Mouse (Mus musculus) cerebellum, postnatal 36 days (tissue): ENCODE data around the gene Cep104.

ENCODE experiments used
- DNase-seq, 2 experiments: peaks; one replicate each; pipeline ENCODE4 v3.0.0; 2021 to 2022; ENCODE audit warnings: mixed read lengths in 2 of 2

The Cep104 gene

DNA sequence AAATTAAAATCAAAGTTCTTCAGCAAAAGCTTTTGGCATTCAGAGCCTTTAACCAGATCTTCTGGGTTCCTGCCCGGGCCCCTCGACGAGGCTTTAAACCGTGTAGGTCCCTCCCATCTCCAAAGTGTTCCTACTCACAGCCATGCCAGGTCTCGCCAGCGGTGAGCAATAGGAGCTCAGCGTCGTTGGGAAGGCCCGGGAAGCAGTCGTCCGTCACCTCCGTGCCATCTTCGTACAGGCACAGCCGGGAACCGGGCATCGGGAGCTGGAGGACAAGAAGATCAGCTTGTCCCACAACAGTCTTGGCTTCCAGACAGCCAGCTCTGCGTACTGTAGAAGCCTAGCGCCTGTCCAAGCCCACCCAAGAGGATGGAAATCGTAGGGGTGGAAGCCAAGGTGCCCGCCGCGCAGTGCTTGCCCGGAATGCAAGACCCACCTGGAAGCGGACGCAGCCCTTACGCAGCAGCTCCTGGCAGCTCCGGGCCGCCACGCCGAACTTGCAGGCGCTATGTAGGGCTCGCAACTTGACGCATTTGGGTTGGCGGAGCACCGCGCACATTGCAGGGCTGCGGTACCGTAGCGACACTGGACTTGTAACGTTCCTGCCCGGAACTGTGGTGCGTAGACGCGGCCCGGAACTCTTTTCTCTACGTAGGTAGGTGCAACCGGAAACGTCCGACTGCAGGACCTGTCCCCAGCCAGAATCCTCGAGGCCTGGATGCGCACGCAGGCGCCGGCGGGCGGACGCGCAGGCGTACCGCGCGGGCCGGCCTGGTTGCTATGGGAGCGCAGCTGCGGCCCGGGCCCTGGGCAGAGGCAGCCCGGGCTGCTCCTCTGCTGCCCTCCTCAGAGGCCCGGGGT, at the start of gene Cep104, which contains the start of gene Dffb:
Gene Cep104 (plus strand): TSS at position 764 of the 861 bp plus-strand sequence.
Gene Dffb (minus strand): TSS at position 696 of the 861 bp plus-strand sequence.
- DNase-seq: peak; percentile 95 to 98

DNA sequence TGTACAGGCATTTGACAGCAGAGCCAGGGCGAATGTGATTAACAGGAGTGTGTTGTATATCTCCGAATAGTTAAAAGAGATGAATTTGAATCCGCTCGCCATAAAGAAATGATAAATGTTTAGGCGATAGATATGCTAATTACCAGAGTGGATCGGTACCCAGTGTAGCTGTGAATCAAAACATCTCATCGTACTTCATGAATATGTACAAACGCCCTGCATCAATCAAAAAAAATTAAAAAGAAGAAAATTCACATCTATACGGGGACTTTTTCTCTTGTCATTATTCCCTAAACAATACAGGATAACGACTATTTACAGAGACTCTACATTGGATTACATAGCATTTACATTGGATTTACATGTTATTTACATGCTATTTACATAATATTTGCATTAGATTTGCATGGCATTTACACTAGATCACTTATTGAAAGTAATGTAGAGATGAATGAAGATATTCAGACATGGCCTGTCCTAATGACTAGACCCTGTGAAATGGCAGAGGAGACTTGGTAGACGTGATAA, 46.2 kb upstream of the Cep104 start:
- no peak for DNase-seq

DNA sequence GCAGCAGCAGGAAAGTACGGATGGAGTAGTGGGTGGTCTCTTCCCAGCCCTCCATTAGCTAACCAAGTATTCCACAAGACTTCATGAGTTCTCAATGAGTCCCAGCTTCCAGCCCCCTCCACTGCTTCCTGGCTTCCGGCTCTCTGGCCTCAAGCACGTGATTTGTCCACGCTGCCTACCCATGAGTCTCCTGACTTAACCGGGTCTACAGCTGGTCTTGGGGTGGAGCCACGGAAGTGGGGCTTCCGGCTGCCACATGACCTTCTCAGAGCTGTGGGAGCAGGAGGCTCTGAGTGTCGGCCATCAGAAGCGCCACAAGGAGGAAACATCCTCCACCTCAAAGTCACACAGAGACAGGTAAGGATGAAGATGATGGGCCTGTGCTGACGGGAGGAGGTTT, 45.6 kb upstream of the Cep104 start:
- DNase-seq: no peak

DNA sequence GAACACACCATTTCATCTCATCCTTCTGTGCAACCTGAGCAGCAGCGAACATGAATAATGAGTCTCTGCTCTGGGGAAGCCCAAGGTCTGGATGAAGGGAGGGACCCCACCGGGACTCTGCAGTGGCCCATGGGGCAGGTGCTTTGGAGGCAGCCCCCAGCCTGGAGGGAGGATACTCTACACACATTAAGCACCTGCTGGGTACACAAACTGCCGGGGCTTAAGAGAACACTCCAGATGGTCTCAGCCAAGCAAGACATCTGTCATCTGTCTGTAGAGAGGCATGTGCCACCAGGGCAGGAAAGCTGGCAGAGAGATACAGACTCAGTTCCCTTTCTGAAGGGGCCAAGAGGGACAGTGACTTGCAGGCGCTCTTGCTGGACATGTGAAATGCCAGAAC, 45.1 kb upstream of the Cep104 start:
- DNase-seq: peak; percentile 15 to 17

DNA sequence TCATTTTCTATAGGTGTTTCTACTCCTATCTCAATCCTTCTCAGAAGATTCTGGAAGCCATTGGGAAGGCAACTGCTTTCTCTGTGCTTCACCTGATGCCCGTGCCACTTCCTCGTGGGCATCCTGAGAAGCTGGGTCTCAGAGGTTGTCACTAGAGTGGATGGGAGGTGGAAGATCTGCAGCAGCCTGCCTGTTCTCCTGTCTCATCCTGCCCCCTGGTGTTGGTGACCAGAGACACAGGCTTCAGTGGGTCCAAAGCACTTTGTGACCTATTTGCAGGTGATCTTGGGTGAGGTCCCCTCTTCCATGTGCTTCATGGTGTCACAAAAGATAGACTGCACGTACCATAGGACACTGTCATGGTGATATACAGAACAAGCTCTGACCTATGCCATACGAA, 31.8 kb upstream of the Cep104 start:
- DNase-seq: peak; percentile 56 to 57

DNA sequence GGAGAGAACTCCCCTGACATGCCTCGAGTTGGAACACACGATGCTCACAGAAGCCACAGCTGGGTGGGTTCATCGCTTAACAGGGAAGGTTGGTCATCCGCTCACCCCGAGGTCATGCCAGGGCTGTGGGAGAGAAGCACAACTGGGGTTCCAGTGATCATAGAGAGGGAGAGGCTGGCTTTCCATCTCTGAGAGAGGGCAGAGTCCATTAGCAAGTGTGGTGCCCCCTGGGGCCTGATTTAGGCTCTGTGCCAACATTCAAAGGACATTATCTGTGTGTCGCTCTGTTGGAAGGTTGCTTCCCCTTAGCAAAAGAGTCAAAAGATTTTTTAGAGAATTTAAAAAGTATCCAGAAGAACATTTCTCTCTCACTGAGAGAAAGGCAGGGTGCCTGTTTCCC, 30.7 kb upstream of the Cep104 start:
- no peak for DNase-seq

DNA sequence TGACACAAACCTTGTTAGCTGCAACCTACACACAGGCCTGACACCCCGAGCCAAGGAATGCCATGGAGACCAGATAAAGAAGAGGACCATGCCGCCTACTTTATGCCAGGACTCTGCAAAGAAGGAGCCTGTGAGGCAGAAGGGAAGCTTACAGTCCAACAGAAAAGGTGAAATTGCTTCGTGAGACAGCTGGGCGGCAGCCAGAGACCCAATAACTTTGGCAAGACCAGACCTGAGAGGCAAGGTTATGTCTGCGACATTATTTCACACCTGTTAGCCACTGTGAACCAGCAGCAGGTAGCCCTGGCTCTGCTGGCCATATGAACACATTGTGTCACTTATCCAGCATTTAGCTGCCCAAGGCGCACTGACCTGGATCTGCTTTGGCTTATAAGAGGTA, 29.3 kb upstream of the Cep104 start:
- DNase-seq: no peak

DNA sequence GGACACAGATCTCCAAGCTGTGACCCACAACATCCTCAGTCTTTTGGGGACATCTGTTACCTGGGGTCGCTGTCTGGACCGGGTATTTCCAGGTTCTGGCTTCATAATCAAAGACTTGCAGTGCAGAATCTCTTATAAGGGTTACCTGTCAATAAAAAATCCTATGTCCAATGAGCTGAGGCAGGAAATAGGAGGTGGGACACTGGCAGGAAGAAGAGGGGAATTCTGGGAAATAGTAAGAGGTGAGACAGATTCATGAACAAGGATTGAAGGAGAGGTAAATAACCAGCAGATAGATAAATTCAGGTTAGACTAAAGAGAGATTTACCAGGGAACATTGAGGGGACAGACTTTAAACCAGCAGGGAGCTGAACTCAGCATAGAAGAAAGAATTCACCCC, 24.6 kb upstream of the Cep104 start:
- DNase-seq: no peak

DNA sequence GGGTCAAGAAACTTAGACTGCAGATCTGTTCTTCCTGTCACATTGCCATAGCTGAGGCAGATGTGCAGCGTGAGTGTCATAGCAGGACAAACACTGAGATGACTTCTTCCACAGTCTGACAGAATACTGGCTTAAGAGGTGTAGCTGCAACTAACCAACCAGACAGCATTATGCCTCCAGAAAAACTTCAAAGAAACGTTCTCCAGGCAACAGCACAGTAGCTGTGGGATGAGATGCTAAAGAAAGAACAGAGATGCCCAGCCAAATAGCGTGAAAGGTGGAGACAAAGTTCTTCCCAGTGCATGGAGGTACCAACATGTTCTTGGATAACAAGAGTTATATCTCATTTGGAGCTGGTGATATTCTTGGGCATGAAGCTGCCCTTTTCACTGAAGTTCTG, 23.8 kb upstream of the Cep104 start:
- no peak for DNase-seq

DNA sequence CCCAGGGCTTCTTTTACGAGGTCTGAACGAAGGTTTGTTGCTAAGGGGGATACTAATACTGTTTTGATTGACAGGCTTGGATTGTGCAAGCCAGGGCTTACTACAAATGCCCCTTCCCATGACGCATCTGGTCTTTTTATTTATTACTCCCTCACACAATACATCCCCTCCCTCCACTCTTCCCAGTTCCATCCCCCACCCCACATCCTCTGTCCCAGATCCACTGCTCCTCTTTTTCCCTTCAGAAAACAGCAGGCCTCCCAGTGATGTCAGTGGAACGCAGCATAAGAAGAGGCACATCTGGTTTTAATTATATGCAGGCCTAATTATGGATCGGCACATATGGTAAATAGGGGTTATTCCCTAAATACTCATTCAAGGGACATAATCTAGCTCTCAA, 23.3 kb upstream of the Cep104 start:
- no peak for DNase-seq

DNA sequence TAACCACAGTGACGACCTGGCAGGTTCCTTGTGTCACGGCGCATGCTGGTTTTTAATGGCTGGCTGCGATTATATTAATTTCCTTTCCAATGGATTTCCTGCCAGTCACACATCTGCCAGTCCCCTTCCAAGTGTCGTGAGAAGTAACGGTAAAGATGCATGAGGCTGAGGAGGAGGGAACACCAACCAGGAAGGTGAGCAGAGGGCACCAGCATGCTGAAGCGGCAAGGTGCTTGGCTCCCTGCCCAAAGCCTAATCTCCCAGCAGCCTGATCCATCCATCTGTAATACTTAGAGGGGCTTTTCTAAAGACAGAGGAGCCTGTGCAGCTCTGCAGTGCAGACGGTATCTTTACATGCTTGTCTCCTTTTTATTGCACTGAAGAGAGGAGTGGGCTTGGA, 19.3 kb upstream of the Cep104 start:
- DNase-seq: peak; percentile 30 to 31

DNA sequence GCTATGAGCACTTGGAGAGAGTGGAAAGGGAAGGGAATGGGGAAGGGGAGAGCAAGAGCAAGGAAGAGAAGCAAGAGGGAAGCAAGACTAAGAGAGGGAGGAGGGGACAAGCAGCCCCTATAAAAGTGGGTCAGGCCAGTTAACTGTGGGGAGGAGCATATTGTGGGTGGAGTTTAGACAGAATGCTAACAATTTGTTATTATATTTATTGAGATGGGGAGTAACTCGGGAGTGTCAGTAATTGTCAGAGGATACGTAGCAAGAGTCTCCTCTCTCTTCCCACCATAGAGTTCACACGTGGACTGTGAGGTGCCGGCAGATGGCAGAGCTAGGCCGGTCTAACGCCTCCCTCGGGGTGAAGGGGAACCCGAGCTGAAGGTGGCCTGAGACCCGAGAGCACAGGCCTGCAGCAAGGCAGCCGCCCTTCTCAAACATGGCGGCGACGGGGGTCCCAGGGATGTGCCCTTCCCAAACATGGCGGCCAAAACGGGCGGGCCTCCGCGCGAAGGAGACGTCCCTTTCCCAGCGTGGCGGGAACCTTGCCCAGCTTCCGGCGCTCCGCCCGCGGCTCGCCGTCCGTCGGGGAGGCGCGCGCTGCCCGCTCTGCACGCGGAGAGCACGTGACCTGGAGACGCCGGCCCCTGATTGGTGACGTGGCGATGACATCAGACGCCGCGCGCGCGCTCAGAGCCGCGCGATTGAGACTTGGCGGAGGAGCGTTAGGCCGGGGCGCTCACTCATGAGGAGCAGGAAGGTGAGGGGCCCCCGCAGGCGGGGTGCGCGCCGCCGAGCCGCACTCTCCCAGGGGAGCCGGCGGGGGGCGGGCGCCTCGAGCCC, 18.2 kb upstream of the Cep104 start, which contains the start of gene A430005L14Rik:
Gene A430005L14Rik (plus strand): TSS at position 669 of the 837 bp plus-strand sequence.
- DNase-seq: peak; percentile 95 to 97

DNA sequence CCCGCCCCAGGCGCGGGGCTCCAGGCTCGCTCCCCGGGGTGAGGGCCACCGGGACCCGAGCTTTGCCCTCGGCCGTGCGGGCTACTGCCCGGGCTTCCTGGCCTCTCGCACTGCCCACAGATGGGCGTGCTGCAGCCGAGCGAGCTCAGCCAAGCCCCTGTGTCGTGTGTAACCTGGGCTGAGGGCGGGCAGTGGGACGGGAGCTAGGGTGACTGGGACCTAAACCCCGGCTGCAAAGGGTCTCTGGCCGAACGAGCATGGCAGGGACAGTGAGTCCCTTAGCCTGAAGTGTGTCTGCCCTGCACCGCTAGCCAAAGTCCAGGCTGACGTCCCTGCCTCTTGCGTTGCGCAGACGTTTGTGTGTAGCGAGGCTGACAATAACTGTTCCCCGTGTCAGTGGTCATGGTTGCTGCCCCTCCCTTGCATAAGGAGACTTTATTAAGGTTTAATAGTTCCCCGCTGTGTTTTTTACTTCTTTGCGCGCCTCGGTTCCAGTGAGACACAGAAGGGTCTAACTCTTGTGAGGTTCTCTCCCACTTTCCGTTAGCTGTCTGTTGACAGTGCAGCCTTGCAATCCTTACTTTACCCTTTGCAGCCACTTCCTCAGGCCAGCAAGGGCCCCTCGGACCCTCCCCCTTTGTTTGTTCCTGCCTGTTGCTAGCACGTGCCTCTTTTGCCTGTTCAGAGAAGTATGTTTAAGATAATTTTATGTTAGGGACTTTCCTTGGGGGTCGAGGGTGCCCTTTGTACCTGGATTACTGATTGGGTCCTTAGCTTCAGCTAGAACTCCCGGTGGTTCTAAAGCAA, 17.3 kb upstream of the Cep104 start:
- no peak for DNase-seq

DNA sequence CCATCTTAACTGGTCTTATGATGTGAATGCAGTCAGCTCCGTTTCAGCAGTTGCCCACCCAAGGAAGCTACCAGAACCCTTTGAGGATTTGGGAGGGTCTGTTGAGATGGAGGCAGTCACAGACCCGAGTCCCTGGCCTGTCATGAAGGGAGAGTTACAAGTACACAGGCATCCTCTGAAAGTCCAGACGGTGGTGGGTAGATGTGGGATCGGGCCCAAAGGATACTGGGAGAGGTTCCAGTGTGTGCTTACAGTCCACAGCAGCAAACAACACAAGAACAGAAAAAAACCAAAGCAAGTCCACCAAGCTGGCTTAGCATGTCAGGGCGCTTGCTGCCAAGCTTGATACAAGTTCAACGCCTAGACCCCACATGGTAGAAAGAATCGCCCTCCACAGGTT, 12.4 kb upstream of the Cep104 start:
- no peak for DNase-seq

DNA sequence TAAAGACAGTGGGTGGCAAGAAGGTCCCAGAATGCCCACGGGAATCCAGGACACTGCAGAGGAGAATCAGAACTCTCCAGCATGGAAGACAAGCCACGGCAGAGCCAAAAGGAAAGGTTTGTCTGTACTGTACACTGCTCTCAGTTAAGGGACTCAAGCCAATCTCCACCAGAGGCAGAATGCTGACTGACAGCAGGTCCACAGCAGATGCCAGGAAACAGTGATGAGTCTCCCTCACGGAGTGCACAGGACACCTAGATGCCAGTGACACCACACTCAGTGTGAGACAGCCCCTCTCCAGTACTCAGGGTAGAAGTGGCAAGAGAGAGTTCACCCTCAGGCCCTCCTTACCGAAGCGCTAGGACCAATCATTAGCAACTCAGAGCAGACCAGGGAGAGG, 8.3 kb upstream of the Cep104 start:
- DNase-seq: peak; percentile 20 to 23

DNA sequence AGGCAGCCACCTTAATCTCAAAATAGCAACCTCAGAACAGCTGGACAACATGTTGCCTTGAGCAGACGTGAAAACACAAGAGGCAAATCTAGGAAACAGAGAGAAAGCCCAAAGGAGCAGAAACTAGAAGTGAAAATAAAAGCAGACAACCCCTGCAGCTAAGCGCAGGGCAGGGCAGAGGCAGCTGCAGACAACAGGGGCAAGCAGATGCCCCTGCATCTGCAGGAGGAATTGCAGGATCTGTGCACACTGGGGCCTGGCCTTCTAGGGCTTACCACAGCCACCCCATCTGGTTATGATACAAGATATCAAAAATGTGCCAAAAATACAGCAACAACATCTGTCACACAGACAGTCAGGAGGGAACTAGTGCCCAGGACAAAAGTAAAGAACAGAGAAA, 7.4 kb upstream of the Cep104 start:
- DNase-seq: no peak

DNA sequence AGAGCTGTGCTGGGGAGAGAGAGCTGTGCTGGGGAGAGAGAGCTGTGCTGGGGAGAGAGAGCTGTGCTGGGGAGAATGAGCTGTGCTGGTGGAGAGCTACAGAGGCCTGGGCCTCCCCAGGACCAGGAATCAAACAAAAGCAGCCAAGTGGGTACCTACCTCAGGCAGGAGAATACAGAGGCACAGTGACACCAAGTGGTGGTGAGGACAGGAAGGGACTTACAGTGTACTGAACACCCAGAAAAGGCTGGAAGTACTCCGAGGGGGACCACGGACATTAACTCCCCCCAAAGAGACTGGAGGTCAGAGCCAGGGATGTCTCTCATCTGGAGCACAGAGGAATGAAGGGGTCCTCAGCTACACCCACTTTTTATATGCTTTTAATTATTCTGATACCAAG, 6.9 kb upstream of the Cep104 start:
- DNase-seq: no peak

DNA sequence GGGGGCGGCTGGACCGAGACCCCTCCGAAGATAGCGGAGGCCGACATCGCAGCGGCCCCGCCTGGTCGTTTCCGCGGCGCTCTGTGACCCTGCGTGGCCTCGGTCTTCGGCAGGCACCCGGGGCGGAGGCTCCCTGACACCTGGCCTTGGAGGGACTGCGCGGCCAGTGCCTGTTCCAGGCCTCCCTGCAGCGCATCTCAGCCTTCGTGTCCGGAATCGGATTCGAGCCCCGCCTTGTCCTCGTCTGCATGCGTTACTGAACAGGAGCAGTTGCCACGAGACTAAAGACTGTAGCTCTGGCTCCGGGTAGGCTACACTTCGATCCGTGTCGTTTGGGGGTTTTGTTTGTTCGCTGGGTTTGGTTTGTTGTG, 283 bp downstream of the Cep104 start:
- DNase-seq: no peak

DNA sequence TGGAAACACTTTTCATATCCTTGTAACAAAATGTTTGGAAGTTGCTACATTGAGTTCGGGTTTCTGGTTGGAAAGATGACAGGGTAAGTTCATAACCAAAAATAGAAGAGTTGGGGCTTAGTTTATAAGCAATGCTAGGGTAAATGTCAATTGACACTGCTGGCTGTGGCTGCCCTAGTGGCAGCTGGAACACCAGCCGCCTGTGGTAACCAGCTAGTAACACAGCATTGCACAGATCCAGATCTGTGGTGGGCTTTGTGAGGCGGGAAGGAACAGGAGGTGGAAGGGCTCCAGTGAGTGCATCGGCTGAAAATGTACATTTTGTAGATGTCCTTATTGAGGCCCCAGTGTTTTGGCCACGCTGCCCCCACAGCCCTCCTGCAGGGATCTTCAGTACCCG, 774 bp downstream of the Cep104 start:
- no peak for DNase-seq

DNA sequence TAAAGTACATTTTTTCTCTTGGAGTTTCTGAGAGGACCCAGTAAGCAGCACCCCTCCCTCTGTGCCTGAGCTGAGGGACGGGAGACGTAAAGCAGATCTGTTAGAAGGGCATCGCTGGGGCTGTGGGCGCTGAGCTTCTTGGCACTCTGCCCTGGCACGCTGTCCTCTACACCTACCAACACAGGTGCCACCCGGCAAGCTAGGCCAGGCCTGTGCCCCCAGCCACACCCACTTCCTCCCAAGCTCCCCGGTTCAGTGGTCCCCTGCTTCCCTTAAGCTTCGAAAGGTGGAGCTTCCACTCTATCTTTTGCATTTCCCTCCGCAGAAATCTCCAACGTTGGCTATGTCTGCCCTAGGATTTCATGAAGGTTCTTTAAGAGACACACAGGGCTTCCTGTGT, 4.2 kb downstream of the Cep104 start:
- DNase-seq: no peak

DNA sequence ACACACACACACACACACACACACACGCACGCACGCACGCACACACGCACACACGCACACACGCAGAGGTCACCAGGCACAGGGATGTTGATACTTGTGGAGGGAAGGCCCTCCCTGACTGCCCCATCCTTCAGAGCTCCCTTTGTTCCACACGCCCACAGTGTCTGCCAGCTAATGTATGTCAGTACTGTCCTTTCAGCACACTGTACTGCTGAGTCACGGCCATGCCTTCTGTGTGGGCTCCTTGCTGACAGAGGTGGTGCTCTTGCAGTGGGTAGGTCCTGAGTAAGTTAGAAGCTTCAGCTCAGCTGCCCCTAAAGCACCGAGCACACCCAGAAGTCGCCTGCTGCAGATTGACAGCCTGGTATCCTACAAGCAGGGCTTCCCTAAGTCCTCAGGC, 5.5 kb downstream of the Cep104 start:
- no peak for DNase-seq

DNA sequence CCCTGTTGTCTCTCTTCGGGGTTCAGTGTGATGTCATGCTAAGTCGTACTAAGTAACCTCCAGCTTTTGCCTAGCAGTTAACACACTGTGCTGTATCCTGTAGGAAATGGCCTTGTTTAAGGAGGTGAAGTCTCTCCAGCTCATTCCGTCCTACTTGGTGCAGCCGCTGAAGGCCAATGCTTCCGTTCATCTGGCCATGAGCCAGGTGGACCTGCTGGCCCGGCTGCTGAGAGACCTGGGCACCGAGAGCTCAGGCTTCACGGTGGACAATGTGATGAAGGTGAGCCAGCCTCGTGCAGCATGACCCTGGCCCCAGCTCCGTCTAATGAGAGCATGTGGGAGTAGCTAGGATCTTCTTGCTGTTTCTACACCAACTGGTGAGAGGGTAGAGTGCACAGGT, 17.7 kb downstream of the Cep104 start:
- peak; percentile 17 to 32 for DNase-seq

DNA sequence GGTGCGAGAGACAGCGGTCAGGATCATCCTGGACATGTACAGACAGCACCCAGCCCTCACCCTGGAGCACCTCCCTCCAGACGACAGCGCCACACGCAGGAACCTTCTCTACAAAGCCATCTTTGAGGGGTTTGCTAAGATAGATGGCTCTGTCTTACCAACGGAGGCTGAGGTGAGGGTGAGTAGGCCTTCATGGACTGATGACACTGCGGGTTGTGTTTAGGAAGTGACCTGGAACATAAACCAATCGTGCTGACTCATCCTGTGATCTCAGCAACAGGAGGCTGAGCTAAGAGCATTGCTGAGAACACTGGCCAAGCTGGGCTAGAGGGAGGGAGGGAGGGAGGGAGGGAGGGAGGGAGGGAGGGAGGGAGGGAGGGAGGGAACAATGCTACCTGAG, 18.5 kb downstream of the Cep104 start:
- DNase-seq: no peak
